Comparison of ENCODE assay signal across 8 mouse cellular contexts in genomic region chr8:120460375-120460774, GRCm38 (mm10).
DNase-seq lines count a peak whose midpoint lies in the region; ATAC-seq and TF ChIP-seq lines count a peak whose summit lies in the region.

No protein-coding gene starts in this region.

- no peaks in the 10 kb centered on the region for H3K9me3 ChIP-seq in kidney, embryonic 14.5 days (ENCODE audit: control insufficient read depth, low read length)
- H3K9me3 ChIP-seq in hindbrain, embryonic 11.5 days (ENCODE audit: control insufficient read depth, low read length) = no peaks in the 10 kb centered on the region
- no peaks in the 10 kb centered on the region for H3K9me3 ChIP-seq in midbrain, embryonic 13.5 days
- H3K9me3 ChIP-seq in liver, postnatal 0 days (ENCODE audit: low read length) = no peaks in the 10 kb centered on the region

- TF ChIP-seq POLR2A in brain, embryonic 14.5 days (IDR thresholded peaks at IDR 0.05; ENCODE audit: borderline replicate concordance, extremely low read depth, insufficient read depth, insufficient read length, poor library complexity, severe bottlenecking) = no peak

- ATAC-seq in kidney, embryonic 14.5 days (ENCODE audit: low FRiP score, low TSS enrichment) = no peak
- no peak for ATAC-seq in hindbrain, embryonic 11.5 days (ENCODE audit: low FRiP score)
- peak; percentile 31 for ATAC-seq in midbrain, embryonic 13.5 days
- no peak for ATAC-seq in liver, postnatal 0 days

- H3K36me3 ChIP-seq in kidney, embryonic 14.5 days (ENCODE audit: control insufficient read depth, insufficient read depth, low read length) = no peaks in the 10 kb centered on the region
- no peaks in the 10 kb centered on the region for H3K36me3 ChIP-seq in hindbrain, embryonic 11.5 days (ENCODE audit: control insufficient read depth, insufficient read depth, low read length)
- H3K36me3 ChIP-seq in midbrain, embryonic 13.5 days = no peaks in the 10 kb centered on the region
- no peaks in the 10 kb centered on the region for H3K36me3 ChIP-seq in liver, postnatal 0 days (replicated peaks; ENCODE audit: insufficient read depth, low read length)

- no peak for TF ChIP-seq EP300 in liver, postnatal 0 days (IDR thresholded peaks at IDR 0.05; ENCODE audit: low read depth)

- no peak overlapping the region for H3K27ac ChIP-seq in kidney, embryonic 14.5 days (ENCODE audit: low read depth, low read length)
- H3K27ac ChIP-seq in hindbrain, embryonic 11.5 days (ENCODE audit: low read depth, low read length) = 0 out of 2 replicates have a peak overlapping the region, but pooled peaks have one; percentile 39
- peak overlapping the region; percentile 77 for H3K27ac ChIP-seq in midbrain, embryonic 13.5 days
- no peak overlapping the region for H3K27ac ChIP-seq in liver, postnatal 0 days (ENCODE audit: low read depth)

- H3K4me2 ChIP-seq in kidney, embryonic 14.5 days (replicated peaks; ENCODE audit: low read depth, low read length) = no peak overlapping the region
- H3K4me2 ChIP-seq in hindbrain, embryonic 11.5 days (replicated peaks; ENCODE audit: low read depth, low read length) = no peak overlapping the region
- 0 out of 2 replicates have a peak overlapping the region, but pooled peaks have one; percentile 1 for H3K4me2 ChIP-seq in midbrain, embryonic 13.5 days (replicated peaks)
- H3K4me2 ChIP-seq in liver, postnatal 0 days (ENCODE audit: low read depth, low read length) = no peak overlapping the region

- no peak for TF ChIP-seq CTCF in brain, embryonic 14.5 days (IDR thresholded peaks at IDR 0.05; ENCODE audit: borderline replicate concordance, extremely low read depth, insufficient read depth, insufficient read length)
- no peak for TF ChIP-seq CTCF in liver, postnatal 0 days (IDR thresholded peaks at IDR 0.05; ENCODE audit: low read depth)

- no peak overlapping the region for H3K4me3 ChIP-seq in kidney, embryonic 14.5 days (ENCODE audit: low read length)
- no peak overlapping the region for H3K4me3 ChIP-seq in hindbrain, embryonic 11.5 days (ENCODE audit: low read depth, low read length)
- H3K4me3 ChIP-seq in midbrain, embryonic 13.5 days (replicated peaks) = no peak overlapping the region
- H3K4me3 ChIP-seq in liver, postnatal 0 days (ENCODE audit: low read depth, low read length) = no peak overlapping the region

- H3K9ac ChIP-seq in kidney, embryonic 14.5 days (ENCODE audit: low read depth, low read length) = no peak overlapping the region
- H3K9ac ChIP-seq in hindbrain, embryonic 11.5 days (ENCODE audit: low read depth, low read length) = no peak overlapping the region
- peak overlapping the region; percentile 46; the same call in 1 of the 2 replicates for H3K9ac ChIP-seq in midbrain, embryonic 13.5 days (replicated peaks)
- H3K9ac ChIP-seq in liver, postnatal 0 days (replicated peaks) = no peak overlapping the region

- peak; percentile 38 for DNase-seq in kidney, adult 11 months
- peak; percentile 88 for DNase-seq in brain, embryonic 14.5 days (ENCODE audit: low read depth)
- no peak for DNase-seq in hindbrain, embryonic 11.5 days (ENCODE audit: low spot score)
- no peak for DNase-seq in testis, postnatal 10 days (ENCODE audit: low spot score)
- DNase-seq in embryo, embryonic 10.5 days (ENCODE audit: low spot score) = no peak
- DNase-seq in liver, postnatal 0 days = no peak

- 0 out of 2 replicates have a peak, but pooled peaks cover 3% of the 10 kb centered on the region for H3K27me3 ChIP-seq in kidney, embryonic 14.5 days (ENCODE audit: control insufficient read depth, insufficient read depth, low read length)
- H3K27me3 ChIP-seq in hindbrain, embryonic 11.5 days (ENCODE audit: control insufficient read depth, insufficient read depth, low read length) = no peaks in the 10 kb centered on the region
- no peaks in the 10 kb centered on the region for H3K27me3 ChIP-seq in midbrain, embryonic 13.5 days
- H3K27me3 ChIP-seq in liver, postnatal 0 days (ENCODE audit: insufficient read depth, low read length) = no peaks in the 10 kb centered on the region

- 79% methylated on average over 6 of the region's 6 CpGs for WGBS in kidney, embryonic 14.5 days
- WGBS in hindbrain, embryonic 11.5 days = 53% methylated on average over 6 of the region's 6 CpGs
- whole genome bisulfite sequencing in midbrain, embryonic 13.5 days = 19% methylated on average over 6 of the region's 6 CpGs
- 80% methylated on average over 6 of the region's 6 CpGs for WGBS in liver, postnatal 0 days (ENCODE audit: insufficient replicate concordance)

- peaks cover 27% of the 10 kb centered on the region for H3K4me1 ChIP-seq in kidney, embryonic 14.5 days (ENCODE audit: control insufficient read depth, insufficient read depth, low read length)
- H3K4me1 ChIP-seq in hindbrain, embryonic 11.5 days (replicated peaks; ENCODE audit: control insufficient read depth, insufficient read depth, low read length) = peaks cover 14% of the 10 kb centered on the region; the same call in 1 of the 2 replicates
- peaks cover 79% of the 10 kb centered on the region for H3K4me1 ChIP-seq in midbrain, embryonic 13.5 days (replicated peaks)
- peaks cover 15% of the 10 kb centered on the region for H3K4me1 ChIP-seq in liver, postnatal 0 days (ENCODE audit: insufficient read depth)

Comparison
In these comparisons a context has a peak if more than half of its experiments do, and no peak if none do; other contexts are left out.
1. DNase-seq: peak in kidney, adult 11 months (single experiment) and brain, embryonic 14.5 days (single experiment); none in hindbrain, embryonic 11.5 days (single experiment), testis, postnatal 10 days (single experiment), embryo, embryonic 10.5 days (single experiment) and liver, postnatal 0 days (single experiment).
2. H3K27ac ChIP-seq: peak in hindbrain, embryonic 11.5 days (single experiment) and midbrain, embryonic 13.5 days (single experiment); none in kidney, embryonic 14.5 days (single experiment) and liver, postnatal 0 days (single experiment).